Mouse (Mus musculus) left cerebral cortex, postnatal 10 days (tissue): ENCODE data around the gene Noxo1. TPM values are rescaled to one million over a fixed set of nuclear protein-coding genes. Genes with fewer than 3 reads are reported as not detected.
A peak's percentile ranks its signal among the peaks of the same experiment; 100 is the strongest.
"Not testable (repeated sequence)": the region's sequence is repeated elsewhere in the genome, so short reads cannot be mapped to it uniquely, and the experiment has no call there.

Experiments used
- DNase-seq, 2 experiments: peaks; one replicate each; pipeline ENCODE4 v3.0.0; 2021 to 2022; ENCODE audit warnings: low spot score in 2 of 2, mixed read lengths in 1 of 2; ENCODE audit errors: extremely low spot score in 1 of 2
- intact Hi-C: fragments of 180-260 bp; cut with DNase I; formaldehyde crosslinking; loops from one replicate; pipeline ENCODE4 v1.15.1; 2025
- total RNA-seq, 2 experiments: library from RNA; stranded (reverse); gene quantifications; 2 replicates each; pipeline ENCODE4 v1.2.3; 2021

Gene Noxo1
- total RNA-seq, 2 experiments from 2014 or later, result 2.7 to 5.1 TPM

DNA sequence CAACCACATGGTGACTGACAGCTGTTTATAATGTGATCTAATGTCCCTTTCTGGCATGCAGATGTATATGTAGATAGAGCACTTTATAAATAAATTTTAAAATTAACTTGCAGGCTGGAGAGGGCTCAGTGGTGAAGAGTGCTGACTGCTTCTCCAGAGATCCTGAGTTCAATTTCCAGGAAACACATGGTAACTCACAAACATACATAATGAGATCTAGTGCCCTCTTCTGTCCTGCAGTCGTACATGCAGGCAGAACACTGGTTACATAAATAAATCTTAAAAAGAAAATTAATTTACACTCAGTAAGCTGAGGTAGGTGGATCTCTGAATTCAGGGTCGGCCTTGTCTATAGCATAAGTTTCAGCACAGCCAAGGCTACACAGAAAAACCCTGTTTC is 12.6 kb downstream of the Noxo1 start:
- intact Hi-C loops, result no loop called here
- no peak for DNase-seq

DNA sequence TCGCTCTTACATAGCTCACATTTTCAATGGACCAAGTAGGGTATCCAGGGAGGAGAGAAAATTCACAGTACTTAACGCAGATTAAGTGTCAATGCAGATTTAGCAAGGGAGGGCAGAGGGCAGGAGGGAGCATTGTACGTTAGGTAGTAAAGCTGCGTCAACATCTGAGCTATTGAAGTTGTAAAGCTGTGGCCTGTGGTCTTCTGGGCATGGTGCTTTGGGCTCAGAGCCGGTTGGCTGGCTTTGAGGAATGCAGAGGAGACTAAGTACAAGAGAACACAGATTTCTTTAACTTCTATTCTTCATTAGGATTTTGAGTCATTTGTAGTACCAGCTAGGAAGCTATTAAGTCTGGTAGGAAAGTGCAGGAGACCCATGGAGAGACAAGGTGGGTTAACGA is 19.5 kb downstream of the Noxo1 start:
- intact Hi-C loops, result no loop called here
- no peak for DNase-seq

DNA sequence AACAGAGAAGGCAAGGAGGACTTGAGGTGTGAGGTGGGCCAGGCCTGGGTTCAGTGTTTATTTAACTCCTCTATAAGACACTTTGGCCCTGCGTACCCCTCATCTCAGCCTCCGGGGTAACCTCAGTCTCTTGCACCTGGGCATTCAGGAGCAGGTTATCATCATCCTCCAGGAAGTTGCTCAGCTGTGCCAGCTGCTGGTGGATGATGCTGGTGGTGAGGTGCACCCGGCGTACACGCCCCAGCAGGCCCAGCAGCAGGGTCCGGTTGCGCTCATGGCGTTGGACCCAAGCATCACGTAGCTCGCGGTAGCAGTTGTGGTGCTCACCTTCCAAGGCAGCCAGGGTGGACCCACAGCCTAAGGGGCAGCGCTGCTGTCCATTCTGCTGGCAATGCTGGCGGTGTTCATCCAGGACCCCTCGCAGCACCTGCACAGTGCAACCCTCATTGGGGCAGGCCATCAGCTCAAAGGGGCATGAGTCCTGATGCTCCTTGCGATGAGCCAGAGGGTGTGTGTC is 20.2 kb downstream of the Noxo1 start:
- intact Hi-C loops, result no loop called here
- DNase-seq, result no peak

DNA sequence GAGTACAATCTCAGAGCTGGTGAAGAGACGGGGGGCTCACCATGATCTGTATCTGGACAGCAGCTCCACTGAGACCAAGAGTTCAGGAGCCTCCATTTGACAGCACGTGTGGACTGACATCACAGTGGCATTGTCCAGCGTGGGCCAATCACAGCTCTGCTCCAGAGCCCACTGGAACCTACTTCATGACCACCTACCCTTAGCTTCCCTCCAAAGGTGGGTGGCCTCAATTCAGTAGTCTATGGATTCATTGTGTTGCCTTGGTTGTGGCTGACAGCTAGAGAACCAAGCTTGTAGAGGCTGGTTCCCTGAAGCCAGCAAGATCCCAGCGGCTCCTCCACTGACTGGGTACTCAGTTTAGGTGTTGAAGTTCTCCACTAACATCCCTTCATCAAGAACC is 21.9 kb downstream of the Noxo1 start, which contains the start of the genes Rnf151 and Rps2:
Gene Rnf151, minus strand, starts transcription at position 121 of the 400 bp plus-strand sequence.
Gene Rps2, plus strand, starts transcription at position 174 of the 400 bp plus-strand sequence.
- intact Hi-C loops, result no loop called here
- DNase-seq, result no peak

DNA sequence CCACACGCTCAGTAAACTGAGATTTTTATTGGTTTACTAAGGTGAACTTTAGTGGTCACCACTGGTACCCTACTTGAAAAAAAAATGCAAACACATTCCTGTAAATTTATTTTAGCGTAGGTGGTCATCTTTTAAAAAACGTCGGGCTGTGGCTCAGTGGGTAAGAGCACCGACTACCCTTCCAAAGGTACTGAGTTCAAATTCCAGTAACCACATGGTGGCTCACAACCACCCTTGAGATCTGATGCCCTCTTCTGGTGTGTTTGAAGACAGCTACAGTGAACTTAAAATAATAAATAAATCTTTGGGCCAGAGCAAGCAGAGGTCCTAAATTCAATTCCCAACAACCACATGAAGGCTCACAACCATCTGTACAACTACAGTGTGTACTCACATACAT is 22.9 kb downstream of the Noxo1 start:
- DNase-seq, intact Hi-C loops: not testable (repeated sequence)

DNA sequence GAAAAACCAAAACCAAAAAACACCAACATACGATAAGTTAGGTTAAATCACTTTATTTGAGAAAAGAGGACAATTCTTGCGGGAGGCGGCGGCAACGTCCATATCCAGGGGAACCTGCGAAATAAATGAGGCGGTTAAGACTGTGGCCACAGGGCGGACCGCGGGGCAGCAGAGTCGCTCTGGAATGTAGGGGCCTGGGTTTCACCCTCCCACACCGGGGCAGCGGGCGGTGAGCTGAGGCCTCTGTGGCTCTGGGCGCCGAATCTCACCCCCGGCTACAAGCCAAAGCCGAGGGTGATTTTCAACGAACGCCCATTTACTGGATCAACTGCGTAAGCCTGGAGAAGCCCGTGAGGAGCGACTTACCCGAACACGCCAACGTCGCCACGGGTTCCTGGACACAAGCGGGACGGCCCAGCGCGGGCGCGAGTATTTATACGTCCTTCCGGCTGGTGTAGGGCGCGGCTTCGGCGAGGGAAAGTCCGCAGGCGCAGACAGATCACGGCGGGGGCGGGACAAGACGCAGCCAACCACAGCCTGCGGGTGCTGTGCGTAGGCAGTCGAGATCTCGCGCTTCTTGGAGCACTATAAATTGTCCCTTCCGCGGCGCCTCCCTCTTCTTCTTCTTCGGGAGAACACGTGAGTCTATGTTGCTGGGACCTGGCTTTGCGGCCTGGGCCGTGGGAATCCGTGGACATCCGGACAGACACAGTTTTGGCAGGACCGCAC is 23.6 kb downstream of the Noxo1 start:
- intact Hi-C loops, result no loop called here
- peak; percentile 99 to 100 for DNase-seq

DNA sequence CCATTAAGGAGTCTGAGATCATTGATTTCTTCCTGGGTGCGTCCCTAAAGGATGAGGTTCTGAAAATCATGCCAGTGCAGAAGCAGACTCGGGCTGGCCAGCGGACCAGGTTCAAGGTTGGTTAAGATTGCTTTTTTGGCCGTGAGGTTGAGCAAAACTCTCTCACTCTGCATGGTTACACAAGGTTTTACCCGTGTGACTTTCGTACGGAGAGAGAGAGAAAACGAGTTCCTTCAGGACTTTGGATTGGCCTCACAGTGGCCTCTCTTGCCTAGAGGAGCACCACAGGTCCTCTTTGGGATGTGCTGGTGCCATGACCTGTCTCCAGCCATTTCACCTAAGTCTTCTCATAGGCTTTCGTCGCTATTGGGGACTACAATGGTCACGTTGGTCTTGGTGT is 24.6 kb downstream of the Noxo1 start:
- intact Hi-C loops, DNase-seq: not testable (repeated sequence)

DNA sequence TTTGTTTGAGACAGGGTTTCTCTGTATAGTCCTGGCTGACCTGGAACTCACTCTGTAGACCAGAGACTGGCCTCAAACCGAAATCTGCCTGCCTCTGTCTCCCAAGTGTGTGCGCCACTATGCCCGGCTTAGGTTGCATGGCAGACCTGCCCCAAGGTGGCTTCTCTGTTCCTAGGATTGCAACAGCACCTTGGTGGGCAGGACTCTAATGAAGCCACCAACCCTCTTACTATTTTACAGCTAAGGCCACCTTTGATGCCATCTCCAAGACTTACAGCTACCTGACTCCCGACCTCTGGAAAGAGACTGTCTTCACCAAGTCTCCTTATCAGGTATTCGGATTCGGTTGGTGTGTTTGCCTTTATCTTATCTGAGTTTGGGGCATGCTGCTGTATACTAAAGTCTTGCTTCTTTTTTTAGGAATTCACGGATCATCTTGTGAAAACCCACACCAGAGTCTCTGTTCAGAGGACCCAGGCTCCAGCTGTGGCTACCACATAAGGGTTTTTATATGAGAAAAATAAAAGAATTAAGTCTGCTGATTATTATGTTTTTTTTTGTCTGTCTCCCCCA is 25.4 kb downstream of the Noxo1 start:
- intact Hi-C loops, result not testable (repeated sequence)

DNA sequence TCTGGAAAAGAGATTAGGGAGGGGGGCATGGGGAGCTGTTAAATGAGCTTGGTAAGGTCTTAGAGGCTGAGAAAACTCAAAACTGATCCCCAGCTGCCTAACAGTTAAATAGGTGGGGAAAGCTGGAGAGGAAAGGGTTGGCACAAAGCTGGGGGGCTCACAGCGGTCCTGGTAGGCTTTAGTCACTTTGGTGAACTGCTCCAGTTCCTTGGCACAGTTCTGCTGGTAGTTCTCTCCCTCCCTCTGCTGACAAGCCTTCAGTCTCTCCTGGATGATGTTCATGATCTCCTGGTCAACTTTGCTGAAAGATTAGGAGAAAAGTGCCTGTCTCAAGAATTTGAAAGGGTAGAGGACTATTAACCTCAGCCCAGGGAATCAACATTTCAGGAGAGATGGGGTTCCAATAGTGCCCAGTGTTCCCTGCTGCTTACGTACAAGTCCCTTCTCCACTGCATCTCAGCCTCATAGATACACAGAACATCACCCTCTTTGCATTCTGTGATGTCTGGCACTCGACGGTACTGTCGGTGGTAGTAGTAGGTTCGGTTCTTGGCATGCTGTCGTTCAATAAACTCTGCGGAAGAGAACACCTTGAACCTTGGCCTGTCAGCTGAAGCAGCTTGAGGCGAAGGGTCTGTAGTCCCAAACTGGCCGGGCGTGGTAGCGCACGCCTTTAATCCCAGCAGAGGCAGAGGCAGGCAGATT is 26.3 kb downstream of the Noxo1 start:
- intact Hi-C loops, result no loop called here
- no peak for DNase-seq

More for the DNA sequence above, 25.4 kb downstream of the Noxo1 start:
- DNase-seq, result not testable (repeated sequence)

DNA sequence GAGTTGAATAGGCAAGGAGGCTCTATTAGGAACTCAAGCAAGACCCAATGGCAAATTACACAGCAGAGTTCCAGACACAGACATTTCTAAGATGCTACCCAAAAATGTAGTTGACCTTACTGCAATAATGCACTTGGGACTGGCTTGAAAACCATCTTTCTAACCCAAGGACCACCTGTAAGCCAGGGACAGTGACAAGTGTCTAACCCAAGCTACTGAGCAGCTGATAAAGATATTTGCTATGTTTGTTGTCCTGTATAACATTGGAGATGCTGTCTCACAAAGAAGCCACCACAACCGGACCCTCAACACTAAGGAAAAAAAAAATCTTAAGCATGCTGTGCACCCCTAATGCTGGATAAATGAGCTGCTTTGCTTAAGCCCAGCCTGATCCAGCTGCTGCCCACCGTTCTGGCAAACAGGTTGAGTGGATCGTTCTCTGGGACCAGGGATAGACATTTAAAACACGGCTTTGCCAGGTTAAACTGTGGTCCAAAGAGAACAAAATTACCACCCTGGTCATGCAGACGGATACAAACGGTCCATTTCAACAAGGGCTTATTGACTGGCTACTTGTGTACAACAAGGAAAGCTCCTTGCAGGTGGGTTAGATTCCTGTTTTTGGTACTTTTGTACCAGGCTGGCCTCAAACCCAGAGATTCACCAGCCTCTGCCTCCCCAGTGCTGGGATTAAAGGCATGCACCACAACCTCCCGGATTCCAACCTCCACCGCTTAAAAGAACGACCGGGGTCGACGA is 27.3 kb downstream of the Noxo1 start:
- intact Hi-C loops, result no loop called here
- no peak for DNase-seq

DNA sequence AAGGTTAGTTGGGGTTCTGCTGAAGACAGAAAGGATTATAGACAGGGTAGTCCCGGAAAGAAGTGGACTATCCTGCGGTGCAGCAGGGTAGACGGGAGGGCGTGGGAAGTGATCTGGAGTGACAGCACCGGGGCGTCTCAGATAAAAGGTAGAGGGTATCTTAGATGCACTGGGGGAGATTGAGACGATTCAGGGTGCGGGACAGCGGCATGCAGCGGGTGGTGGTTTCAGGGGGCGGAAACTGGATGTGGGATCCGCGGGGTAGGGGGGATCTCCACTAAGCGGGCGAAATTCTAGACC is 27.8 kb downstream of the Noxo1 start:
- no peak for DNase-seq
- intact Hi-C loops, result no loop called here

DNA sequence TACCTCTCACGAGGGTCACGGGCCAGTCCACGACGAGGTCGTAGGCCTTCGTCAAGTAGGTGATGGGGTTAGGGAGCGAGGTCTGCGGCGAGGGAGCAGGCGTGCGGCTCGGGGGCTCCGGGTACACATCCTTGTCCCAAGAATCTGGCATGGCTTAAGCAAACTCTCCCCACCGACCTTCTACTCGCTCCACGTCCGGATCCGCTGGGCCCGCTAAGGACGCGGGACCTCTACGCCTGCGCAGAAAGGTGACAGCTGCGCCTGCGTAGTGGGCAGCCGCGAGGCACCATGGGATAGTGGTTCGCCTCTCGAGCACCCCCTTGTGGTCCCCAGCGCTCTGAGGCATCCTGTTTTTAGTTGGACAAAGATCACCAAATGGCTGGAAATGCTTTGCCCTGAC is 28.1 kb downstream of the Noxo1 start, which contains the start of gene Ndufb10:
Gene Ndufb10, minus strand, starts transcription at position 295 of the 400 bp plus-strand sequence.
- DNase-seq, result peak; percentile 94 to 96
- intact Hi-C loops, result no loop called here

DNA sequence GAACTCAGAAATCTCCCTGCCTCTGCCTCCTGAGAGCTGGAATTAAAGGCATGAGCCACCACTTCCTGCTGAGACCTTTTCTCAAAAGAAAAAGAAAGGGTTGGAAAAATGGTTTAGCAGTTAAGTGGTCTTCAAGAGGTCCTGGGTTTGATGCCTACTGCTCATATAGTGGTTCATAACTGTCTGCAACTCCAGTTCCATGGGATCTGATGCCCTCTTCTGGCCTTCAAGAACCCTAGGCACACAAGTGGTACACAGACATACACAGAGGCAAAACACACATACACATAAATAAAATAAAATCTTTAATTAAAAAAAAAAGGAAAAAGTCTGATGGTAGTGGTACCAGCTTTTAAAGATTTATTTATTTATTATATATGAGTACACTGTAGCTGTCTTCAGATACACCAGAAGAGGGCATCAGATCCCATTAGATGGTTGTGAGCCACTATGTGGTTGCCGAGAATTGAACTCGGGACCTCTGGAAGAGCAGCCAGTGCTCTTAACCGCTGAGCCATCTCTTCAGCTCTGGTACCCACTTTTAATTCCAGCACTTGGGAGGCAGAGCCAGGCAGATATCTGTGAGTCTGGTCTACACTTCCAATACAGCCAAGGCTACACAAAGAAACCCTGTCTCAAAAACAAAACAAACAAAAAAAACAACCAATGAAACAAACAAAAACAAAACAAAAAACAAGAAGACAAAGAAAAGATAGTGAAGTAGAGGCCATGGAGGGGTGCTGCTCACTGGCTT is 29.8 kb downstream of the Noxo1 start:
- DNase-seq, result no peak
- intact Hi-C loops, result no loop called here

DNA sequence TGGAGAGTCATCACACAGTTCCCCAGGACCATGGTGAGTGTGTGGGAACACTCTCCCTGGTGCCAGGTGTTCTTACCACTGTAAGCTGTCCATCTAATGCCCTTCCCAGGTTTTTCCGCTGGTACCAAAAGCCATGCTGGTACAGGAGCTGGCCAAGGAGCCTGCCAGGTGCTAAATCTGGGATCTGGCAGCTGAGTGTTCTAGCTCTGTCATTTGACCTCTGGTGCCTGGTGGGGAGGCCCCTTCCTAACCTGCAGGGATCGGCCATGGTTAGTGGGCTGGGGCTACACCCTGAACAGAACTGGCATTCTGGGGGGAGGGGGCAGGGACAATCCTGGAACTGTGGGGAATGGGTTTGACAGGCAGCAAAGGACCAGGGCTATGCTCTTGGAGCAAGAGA is 31.6 kb downstream of the Noxo1 start, which contains the start of gene Rpl3l:
Gene Rpl3l, plus strand, starts transcription at position 203 of the 400 bp plus-strand sequence.
- DNase-seq, result no peak
- intact Hi-C loops, result no loop called here

DNA sequence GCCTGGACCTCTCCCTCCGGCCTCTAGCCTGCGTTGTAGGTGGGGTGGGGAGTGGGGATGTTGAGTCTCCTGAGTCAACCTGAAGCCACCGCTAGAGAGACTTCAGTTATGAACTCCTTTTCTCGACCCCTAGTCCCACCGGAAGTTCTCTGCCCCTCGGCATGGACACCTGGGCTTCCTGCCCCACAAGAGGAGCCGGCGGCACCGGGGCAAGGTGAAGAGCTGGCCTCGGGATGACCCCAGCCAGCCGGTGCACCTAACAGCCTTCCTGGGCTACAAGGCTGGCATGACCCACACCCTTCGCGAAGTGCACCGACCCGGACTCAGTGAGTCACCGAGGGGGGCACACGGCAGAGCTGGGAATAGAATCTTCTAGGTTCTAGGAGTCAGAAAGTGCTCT is 32.1 kb downstream of the Noxo1 start:
- intact Hi-C loops, result no loop called here

DNA sequence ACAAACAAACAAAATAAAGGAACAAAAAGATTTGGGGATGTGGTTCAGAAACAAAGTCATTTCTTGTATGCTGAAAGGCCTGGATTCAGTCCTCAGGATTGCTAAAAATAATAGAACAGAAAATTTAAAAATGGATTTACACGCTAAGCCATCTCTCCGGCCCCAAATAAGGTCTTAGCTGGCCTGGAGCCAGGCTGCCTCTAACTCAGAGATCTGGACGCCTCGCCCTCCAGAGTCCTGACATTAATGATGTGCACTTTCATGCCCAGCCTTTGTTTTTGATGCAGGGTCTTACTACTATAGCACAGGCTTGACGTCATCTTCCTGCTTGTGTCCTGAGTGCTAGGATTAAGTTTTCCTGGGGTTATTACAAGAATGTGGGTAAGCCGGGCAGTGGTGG is 33.0 kb downstream of the Noxo1 start:
- DNase-seq, result no peak
- intact Hi-C loops, result no loop called here

More for the DNA sequence above, 32.1 kb downstream of the Noxo1 start:
- DNase-seq, result no peak

DNA sequence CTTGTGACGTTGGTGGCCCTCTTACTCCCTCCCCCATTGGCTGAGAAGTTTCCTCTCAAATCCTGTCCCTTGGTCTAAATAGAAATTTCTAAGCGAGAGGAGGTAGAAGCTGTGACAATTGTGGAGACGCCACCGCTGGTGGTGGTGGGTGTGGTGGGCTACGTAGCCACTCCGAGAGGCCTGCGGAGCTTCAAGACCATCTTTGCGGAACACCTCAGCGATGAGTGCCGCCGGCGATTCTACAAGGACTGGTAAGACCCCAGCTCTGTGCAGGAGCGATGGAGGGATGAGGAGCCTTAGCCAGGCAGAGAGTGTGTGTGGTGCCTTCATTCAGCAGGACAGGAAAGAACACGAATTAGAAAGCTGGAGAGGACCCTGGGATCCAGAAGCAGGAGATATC is 34.8 kb downstream of the Noxo1 start:
- DNase-seq, result no peak
- intact Hi-C loops, result no loop called here

DNA sequence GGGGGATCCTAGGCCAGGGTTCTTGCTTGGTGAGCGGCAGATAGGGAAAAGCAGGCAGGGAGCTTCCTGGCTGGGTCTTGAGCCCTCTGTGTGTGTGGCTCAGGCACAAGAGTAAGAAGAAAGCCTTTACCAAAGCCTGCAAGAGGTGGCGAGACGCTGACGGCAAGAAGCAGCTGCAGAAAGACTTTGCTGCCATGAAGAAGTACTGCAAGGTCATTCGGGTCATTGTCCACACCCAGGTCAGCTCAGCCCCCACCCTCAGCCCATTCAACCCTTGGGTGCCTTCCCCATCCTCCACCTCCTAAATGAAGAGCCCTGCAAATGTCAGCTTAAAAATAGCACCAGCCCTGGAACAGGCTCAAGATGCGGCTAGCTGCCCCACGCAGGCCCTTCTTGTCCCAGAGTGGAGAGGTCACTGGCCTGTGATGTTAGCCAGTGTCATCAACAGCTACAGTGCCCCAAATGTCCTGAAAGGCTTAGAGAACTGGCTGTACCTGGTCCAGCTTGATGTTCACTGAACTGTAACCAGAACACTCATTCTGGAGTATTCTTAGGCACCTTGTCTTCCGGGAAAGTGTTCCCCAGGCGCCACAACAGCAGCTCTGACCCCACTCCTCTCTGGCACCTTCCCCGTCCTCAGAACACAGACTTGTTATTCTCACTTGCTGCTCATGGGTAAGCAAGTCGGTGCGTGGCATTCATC is 36.4 kb downstream of the Noxo1 start:
- no peak for DNase-seq
- intact Hi-C loops, result no loop called here
